Mouse (Mus musculus) CH12.LX (cell line): ENCODE measurements around the gene Ptx3. TPM values are rescaled to one million over a fixed set of nuclear protein-coding genes. Genes with fewer than 3 reads are reported as not detected.

Source experiments
- DNase-seq: peaks from one replicate; pipeline ENCODE4 v3.0.0-alpha.2; 2013; ENCODE audit errors: extremely low read depth
- H3K27ac ChIP-seq: 2 replicates; pipeline ENCODE4 v1.5.1; 2012; ENCODE audit warnings: low read depth, mild to moderate bottlenecking, control low read depth, moderate library complexity; ENCODE audit not compliant: insufficient read depth
- H3K27me3 ChIP-seq: replicated peaks from 2 replicates; pipeline ENCODE3; 2012; ENCODE audit warnings: inconsistent platforms
- H3K36me3 ChIP-seq, 2 experiments: replicated peaks in 1 of 2; 2 replicates each; pipeline versions ENCODE3 to v1.6.1; 2012; ENCODE audit warnings: inconsistent platforms in 1 of 2, low read length in 1 of 2, mild to moderate bottlenecking in 1 of 2, mixed read lengths in 1 of 2, moderate library complexity in 1 of 2; ENCODE audit not compliant: control insufficient read depth in 1 of 2, insufficient read depth in 1 of 2
- H3K4me1 ChIP-seq, 2 experiments: 2 replicates each; pipeline ENCODE4 v1.6.1; 2012; ENCODE audit warnings: inconsistent platforms in 1 of 2, moderate library complexity in 1 of 2; ENCODE audit not compliant: insufficient read depth in 2 of 2, control insufficient read depth in 1 of 2
- H3K4me2 ChIP-seq: 2 replicates; pipeline ENCODE4 v1.6.1; 2012; ENCODE audit warnings: low read depth, mild to moderate bottlenecking, control low read depth; ENCODE audit not compliant: poor library complexity, insufficient read depth, severe bottlenecking
- H3K4me3 ChIP-seq, 3 experiments: fragments of 150-350 bp in 1 of 3; sonication (generic) in 1 of 3; replicated peaks in 1 of 3; 2 replicates each; pipeline versions ENCODE3 to v1.5.1; 2011 to 2012; ENCODE audit warnings: low read depth in 2 of 3, low read length in 2 of 3, mild to moderate bottlenecking in 2 of 3, moderate library complexity in 2 of 3, control low read depth in 1 of 3, improper control_type of control experiment in 1 of 3, inconsistent platforms in 1 of 3, mixed read lengths in 1 of 3; ENCODE audit not compliant: poor library complexity in 1 of 3
- H3K79me2 ChIP-seq: replicated peaks from 2 replicates; pipeline ENCODE4 v1.6.1; 2012; ENCODE audit warnings: mild to moderate bottlenecking, moderate library complexity; ENCODE audit not compliant: control insufficient read depth, poor library complexity, insufficient read depth, severe bottlenecking; ENCODE audit errors: extremely low read depth
- H3K9ac ChIP-seq: 2 replicates; pipeline ENCODE4 v1.6.1; 2012; ENCODE audit warnings: low read depth, mild to moderate bottlenecking, control low read depth, moderate library complexity; ENCODE audit not compliant: insufficient read depth
- H3K9me3 ChIP-seq: replicated peaks from 2 replicates; pipeline ENCODE3; 2012; ENCODE audit warnings: low read length, inconsistent platforms, mixed read lengths
- CHD1 ChIP-seq: IDR thresholded peaks from 2 replicates; pipeline ENCODE4 v1.6.1; 2012; ENCODE audit warnings: low read depth, low read length, improper control_type of control experiment, inconsistent platforms
- CHD2 ChIP-seq: IDR thresholded peaks from 2 replicates; pipeline ENCODE4 v1.6.1; 2011; ENCODE audit warnings: low read length, improper control_type of control experiment
- CTCF ChIP-seq, 2 experiments: IDR thresholded peaks in 1 of 2; conservative IDR thresholded peaks in 1 of 2; 2 replicates each; pipeline ENCODE4 v1.5.1; 2011 to 2012; ENCODE audit warnings: low read depth in 2 of 2, low read length in 2 of 2, improper control_type of control experiment in 1 of 2, inconsistent platforms in 1 of 2, mild to moderate bottlenecking in 1 of 2, moderate library complexity in 1 of 2
- E2F4 ChIP-seq: IDR thresholded peaks from 2 replicates; pipeline ENCODE4 v1.6.1; 2011; ENCODE audit warnings: low read depth, low read length, improper control_type of control experiment; ENCODE audit not compliant: insufficient replicate concordance
- EP300 ChIP-seq: IDR thresholded peaks from 2 replicates; pipeline ENCODE4 v1.6.1; 2011; ENCODE audit warnings: low read length, improper control_type of control experiment
- ETS1 ChIP-seq: conservative IDR thresholded peaks from 2 replicates; pipeline ENCODE4 v1.6.1; 2012; ENCODE audit warnings: low read depth, mild to moderate bottlenecking, inconsistent platforms, low read length, improper control_type of control experiment, moderate library complexity
- GABPA ChIP-seq: IDR thresholded peaks from 2 replicates; pipeline ENCODE4 v1.6.1; 2012; ENCODE audit warnings: low read depth, low read length, improper control_type of control experiment, inconsistent platforms; ENCODE audit not compliant: insufficient replicate concordance
- HCFC1 ChIP-seq: IDR thresholded peaks from 2 replicates; pipeline ENCODE4 v1.6.1; 2012; ENCODE audit warnings: low read depth, mild to moderate bottlenecking, inconsistent platforms, low read length, improper control_type of control experiment
- MAX ChIP-seq: IDR thresholded peaks from 2 replicates; pipeline ENCODE4 v1.6.1; 2011; ENCODE audit warnings: low read length, improper control_type of control experiment
- MXI1 ChIP-seq: IDR thresholded peaks from 2 replicates; pipeline ENCODE4 v1.6.1; 2011; ENCODE audit warnings: mild to moderate bottlenecking, low read depth, low read length, improper control_type of control experiment
- MYC ChIP-seq: IDR thresholded peaks from 2 replicates; pipeline ENCODE4 v1.6.1; 2011; ENCODE audit warnings: low read depth, mild to moderate bottlenecking, improper control_type of control experiment, low read length
- NELFE ChIP-seq: IDR thresholded peaks from 2 replicates; pipeline ENCODE4 v1.6.1; 2011; ENCODE audit warnings: low read depth, low read length, improper control_type of control experiment
- NRF1 ChIP-seq: IDR thresholded peaks from 2 replicates; pipeline ENCODE4 v1.6.1; 2014; ENCODE audit warnings: low read depth, mild to moderate bottlenecking, inconsistent platforms, low read length, improper control_type of control experiment, moderate library complexity
- PAX5 ChIP-seq: IDR thresholded peaks from 2 replicates; pipeline ENCODE4 v1.6.1; 2012; ENCODE audit warnings: low read length, inconsistent platforms, mixed read lengths
- RAD21 ChIP-seq: IDR thresholded peaks from 2 replicates; pipeline ENCODE4 v1.6.1; 2011; ENCODE audit warnings: low read depth, mild to moderate bottlenecking, low read length, improper control_type of control experiment, moderate library complexity
- SIN3A ChIP-seq: IDR thresholded peaks from 2 replicates; pipeline ENCODE4 v1.6.1; 2012; ENCODE audit warnings: low read length, improper control_type of control experiment, inconsistent platforms
- TBP ChIP-seq: conservative IDR thresholded peaks from 2 replicates; pipeline ENCODE4 v1.6.1; 2011; ENCODE audit warnings: low read depth, low read length, improper control_type of control experiment
- UBTF ChIP-seq: IDR thresholded peaks from 2 replicates; pipeline ENCODE4 v1.6.1; 2012; ENCODE audit warnings: low read depth, mild to moderate bottlenecking, inconsistent platforms, low read length, improper control_type of control experiment, moderate library complexity
- USF2 ChIP-seq: conservative IDR thresholded peaks from 2 replicates; pipeline ENCODE4 v1.6.1; 2011; ENCODE audit warnings: low read depth, low read length, improper control_type of control experiment
- dilution Hi-C: fragments of 300-500 bp; cut with MboI; formaldehyde crosslinking; loops from 2 replicates; pipeline ENCODE4 v1.14.3; 2020; ENCODE audit warnings: low sequenced_read_pairs; ENCODE audit not compliant: extremely low pct_unique_long_range_greater_than_20kb, extremely low pct_ligation_motif_present
- in situ Hi-C: fragments of 300-500 bp; cut with MboI; formaldehyde crosslinking; loops from 3 replicates; pipeline ENCODE4 v1.14.3; 2019; ENCODE audit warnings: low sequenced_read_pairs, low pct_ligation_motif_present, low pct_unique_long_range_greater_than_20kb, mixed read lengths
- polyA plus RNA-seq: library from polyadenylated mRNA; unstranded; fragments of >175 nt; gene quantifications from 2 replicates; pipeline ENCODE4 v1.2.1, GENCODE M21; 2012; ENCODE audit warnings: low read depth; ENCODE audit not compliant: insufficient read length
- total RNA-seq, 2 experiments: library from RNA; depleted of rRNA; stranded (reverse); fragments of 300-350 nt in 1 of 2; fragments of >200 nt in 1 of 2; gene quantifications; 2 replicates each; pipeline ENCODE4 v1.2.3; 2012 to 2014

The Ptx3 gene
- total and polyA plus RNA-seq, 3 experiments = not detected

- Histone ChIP-seq H3K4me2 (no peak overlapping the region), H3K4me1 (no peaks in the 10 kb centered on the region), H3K9me3 (no peaks in the 10 kb centered on the region), H3K9ac (no peak overlapping the region), H3K27ac (no peak overlapping the region), H3K27me3 (no peaks in the 10 kb centered on the region), H3K4me3 (no peak overlapping the region), H3K79me2 (no peaks in the 10 kb centered on the region), H3K36me3 (no peaks in the 10 kb centered on the region)
- TF ChIP-seq UBTF (no peak), MYC (no peak), CHD1 (no peak), MXI1 (no peak), CTCF (conservative IDR thresholded peaks at IDR 0.05 in 1 of 2, IDR thresholded peaks at IDR 0.05 in 1 of 2; ENCODE audit: low read depth in 2 of 2, low read length in 2 of 2) (no peak), USF2 (no peak), MAX (no peak), NELFE (no peak), NRF1 (no peak), RAD21 (no peak), E2F4 (no peak), ETS1 (no peak), PAX5 (no peak), CHD2 (no peak), TBP (no peak), GABPA (no peak), SIN3A (no peak), HCFC1 (no peak), EP300 (no peak)
- dilution Hi-C loops = no loop called here
- no peak for DNase-seq
- in situ Hi-C loops = no loop called here
Measured at GRCm38 (mm10) chr3:66263270-66263669, 43.6 kb downstream of the Ptx3 start.

Other genes starting within 250 kb of the Ptx3 start
- gene Veph1, start 76.9 kb downstream of the Ptx3 start, total RNA-seq (2012; rRNA removed) = not detected in 2 replicates
- not detected in 2 replicates for gene Veph1, start 76.9 kb downstream of the Ptx3 start, total RNA-seq (2014; rRNA removed)
- gene Veph1, start 76.9 kb downstream of the Ptx3 start, polyA plus RNA-seq = not detected in 2 replicates